Mouse (Mus musculus): Measurements from ENCODE around the gene C130050O18Rik. TPM values are rescaled to one million over a fixed set of nuclear protein-coding genes. Genes with fewer than 3 reads are reported as not detected.

Gene C130050O18Rik
- total RNA-seq (2014; rRNA removed; ENCODE audit: low replicate concordance) = 1.7 and 1.8 TPM in 2 replicates
- polyA plus RNA-seq (2015; fragmentation: Nextera tagmentation; extraction: Ambion mirVana) = 0.23 and 0.31 TPM in 2 replicates

DNA sequence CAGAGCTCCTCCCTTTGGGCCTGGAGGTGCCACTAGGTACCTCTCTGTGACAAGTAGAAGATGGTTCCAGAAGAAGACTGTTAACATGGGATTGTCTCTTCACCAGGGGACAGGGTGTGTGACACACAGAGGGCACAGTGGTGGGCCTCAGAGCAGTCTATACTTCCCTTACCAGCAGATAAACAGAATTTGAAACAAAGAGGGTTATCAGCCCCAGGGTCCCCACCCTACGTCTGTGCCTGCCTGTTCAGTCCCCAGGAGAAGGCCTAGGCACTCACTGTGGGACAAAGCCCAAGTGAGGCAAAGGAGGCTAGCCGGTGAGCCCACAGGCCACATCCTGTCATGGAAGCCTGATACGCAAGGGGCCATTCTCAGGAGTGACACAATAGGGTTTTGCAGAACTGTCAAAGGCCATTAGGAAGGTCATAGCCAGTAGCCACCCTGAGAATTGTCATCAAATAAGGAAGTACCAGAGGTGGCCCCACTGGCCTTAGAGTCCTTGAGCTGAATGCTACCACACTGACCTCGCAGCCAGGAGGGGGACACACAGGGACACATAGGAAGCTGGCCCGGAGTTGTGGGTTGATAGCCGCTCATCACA lies at the start of gene C130050O18Rik:
Gene C130050O18Rik (plus strand): TSS at position 480 of the 601 bp plus-strand sequence.
- 73% methylated on average over 6 of the region's 6 CpGs for WGBS
- H3K4me3 ChIP-seq (ENCODE audit: low read depth, low read length) = no peak within 1 kb of the TSS
- H3K27ac ChIP-seq (ENCODE audit: low read depth) = peak within 1 kb of the TSS; percentile 37; the same call in 1 of the 2 replicates

DNA sequence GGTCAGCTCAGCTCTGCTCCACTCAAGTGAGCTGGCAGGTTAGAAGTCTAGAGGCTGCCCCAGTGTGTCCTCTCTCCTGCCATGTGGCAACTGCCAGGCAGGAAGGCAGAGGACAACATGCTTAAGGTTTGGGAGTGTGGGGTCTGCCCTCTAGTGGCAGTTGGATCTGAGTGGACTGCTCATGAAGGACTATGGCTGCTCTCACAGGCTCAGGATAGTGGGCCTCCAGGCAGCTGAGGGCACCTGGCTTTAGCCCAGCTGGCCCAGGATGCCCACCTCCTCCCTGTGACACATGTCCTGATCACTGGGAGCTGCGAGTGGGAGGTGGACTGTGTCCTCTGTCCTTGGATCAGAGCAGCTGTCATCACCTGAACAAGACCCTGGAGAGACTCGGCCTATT lies 46.4 kb upstream of the C130050O18Rik start:
- Histone ChIP-seq H3K36me3 (replicated peaks; ENCODE audit: control insufficient read depth, insufficient read depth, low read length) (no peaks in the 10 kb centered on the region), H3K9ac (replicated peaks; ENCODE audit: low read depth, low read length) (no peak overlapping the region), H3K9me3 (replicated peaks; ENCODE audit: control insufficient read depth, low read length) (no peaks in the 10 kb centered on the region), H3K4me2 (ENCODE audit: low read depth, low read length) (no peak overlapping the region), H3K27ac (ENCODE audit: low read depth) (no peak overlapping the region), H3K27me3 (ENCODE audit: control insufficient read depth, insufficient read depth, low read length) (no peaks in the 10 kb centered on the region), H3K4me3 (ENCODE audit: low read depth, low read length) (no peak overlapping the region), H3K4me1 (ENCODE audit: control insufficient read depth, insufficient read depth) (no peaks in the 10 kb centered on the region)
- ATAC-seq (ENCODE audit: insufficient read depth, low read depth) (peak; percentile 77), DNase-seq (ENCODE audit: low spot score) (peak; percentile 62)
- WGBS = 34% methylated on average over 2 of the region's 2 CpGs
- TF ChIP-seq EP300 (IDR thresholded peaks at IDR 0.05; ENCODE audit: low read depth) (no peak), CTCF (IDR thresholded peaks at IDR 0.05; ENCODE audit: low read depth) (peak; percentile 73)

More for the DNA sequence above, at the start of gene C130050O18Rik:
- Histone ChIP-seq H3K4me2 (ENCODE audit: low read depth, low read length) (no peak within 1 kb of the TSS), H3K9me3 (replicated peaks; ENCODE audit: control insufficient read depth, low read length) (no peaks in the 10 kb centered on the region), H3K9ac (replicated peaks; ENCODE audit: low read depth, low read length) (no peak within 1 kb of the TSS), H3K4me1 (ENCODE audit: control insufficient read depth, insufficient read depth) (peaks cover 17% of the 10 kb centered on the region), H3K36me3 (replicated peaks; ENCODE audit: control insufficient read depth, insufficient read depth, low read length) (no peaks in the 10 kb centered on the region), H3K27me3 (ENCODE audit: control insufficient read depth, insufficient read depth, low read length) (no peaks in the 10 kb centered on the region)
- ATAC-seq (ENCODE audit: insufficient read depth, low read depth) = no peak
- DNase-seq (ENCODE audit: low spot score) = no peak
- TF ChIP-seq EP300 (IDR thresholded peaks at IDR 0.05; ENCODE audit: low read depth) (no peak), CTCF (IDR thresholded peaks at IDR 0.05; ENCODE audit: low read depth) (no peak)

DNA sequence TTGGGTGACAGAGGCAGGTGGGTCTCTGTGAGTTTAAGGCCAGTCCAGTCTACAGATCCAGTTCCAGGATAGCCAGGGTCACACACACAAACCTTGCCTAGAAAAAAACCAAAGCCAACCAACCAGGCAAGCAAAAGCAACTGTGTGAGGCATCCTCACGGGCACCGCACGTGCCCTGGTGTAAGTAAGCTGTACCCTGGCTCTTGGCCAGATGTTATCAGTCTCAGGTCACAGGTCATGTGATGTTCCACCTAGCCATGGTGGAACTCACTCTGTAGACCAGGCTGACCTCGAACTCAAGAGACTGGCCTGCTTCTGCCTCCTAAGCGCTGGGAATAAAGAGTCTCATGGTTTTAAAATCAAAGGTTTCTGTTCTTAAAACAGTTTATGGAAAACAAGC lies 45.8 kb upstream of the C130050O18Rik start:
- 78% methylated on average over 5 of the region's 5 CpGs for WGBS
- Histone ChIP-seq H3K27me3 (ENCODE audit: control insufficient read depth, insufficient read depth, low read length) (no peaks in the 10 kb centered on the region), H3K4me2 (ENCODE audit: low read depth, low read length) (no peak overlapping the region), H3K9me3 (replicated peaks; ENCODE audit: control insufficient read depth, low read length) (no peaks in the 10 kb centered on the region), H3K4me3 (ENCODE audit: low read depth, low read length) (no peak overlapping the region), H3K36me3 (replicated peaks; ENCODE audit: control insufficient read depth, insufficient read depth, low read length) (no peaks in the 10 kb centered on the region), H3K9ac (replicated peaks; ENCODE audit: low read depth, low read length) (no peak overlapping the region), H3K27ac (ENCODE audit: low read depth) (no peak overlapping the region), H3K4me1 (ENCODE audit: control insufficient read depth, insufficient read depth) (0 out of 2 replicates have a peak, but pooled peaks cover under 1% of the 10 kb centered on the region)
- no peak for DNase-seq (ENCODE audit: low spot score)
- no peak for ATAC-seq (ENCODE audit: insufficient read depth, low read depth)
- TF ChIP-seq CTCF (IDR thresholded peaks at IDR 0.05; ENCODE audit: low read depth) (no peak), EP300 (IDR thresholded peaks at IDR 0.05; ENCODE audit: low read depth) (no peak)

DNA sequence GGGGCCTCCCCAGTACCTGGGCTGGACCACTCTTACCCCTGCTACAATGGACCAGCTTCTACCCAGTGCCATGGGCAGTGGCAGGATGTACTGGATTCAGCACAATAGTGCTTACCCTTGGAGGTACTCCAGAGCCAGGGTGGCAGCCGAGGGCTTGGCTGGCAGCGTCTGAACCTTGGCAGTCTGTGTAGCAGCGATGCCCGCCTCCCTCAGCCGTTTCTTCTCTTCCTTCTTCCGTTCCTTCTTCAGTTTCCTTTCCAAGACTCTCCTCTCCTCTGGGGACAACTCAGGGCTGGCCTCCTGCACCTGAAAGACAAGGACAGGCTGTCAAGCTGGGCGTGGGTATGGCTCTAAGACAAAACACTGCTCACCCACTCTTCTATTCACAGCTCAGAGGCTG lies 41.2 kb upstream of the C130050O18Rik start:
- no peaks in the 10 kb centered on the region for H3K9me3 ChIP-seq (replicated peaks; ENCODE audit: control insufficient read depth, low read length)
- H3K27me3 ChIP-seq (ENCODE audit: control insufficient read depth, insufficient read depth, low read length) = no peaks in the 10 kb centered on the region
- no peak for TF ChIP-seq CTCF (IDR thresholded peaks at IDR 0.05; ENCODE audit: low read depth)
- TF ChIP-seq EP300 (IDR thresholded peaks at IDR 0.05; ENCODE audit: low read depth) = no peak
- DNase-seq (ENCODE audit: low spot score) = no peak
- ATAC-seq (ENCODE audit: insufficient read depth, low read depth) = no peak
- 0 out of 2 replicates have a peak, but pooled peaks cover 6% of the 10 kb centered on the region for H3K4me1 ChIP-seq (ENCODE audit: control insufficient read depth, insufficient read depth)
- no peak overlapping the region for H3K9ac ChIP-seq (replicated peaks; ENCODE audit: low read depth, low read length)
- WGBS = 57% methylated on average over 7 of the region's 7 CpGs
- no peak overlapping the region; the same call in 1 of the 2 replicates for H3K27ac ChIP-seq (ENCODE audit: low read depth)
- no peaks in the 10 kb centered on the region for H3K36me3 ChIP-seq (replicated peaks; ENCODE audit: control insufficient read depth, insufficient read depth, low read length)
- H3K4me2 ChIP-seq (ENCODE audit: low read depth, low read length) = no peak overlapping the region
- no peak overlapping the region for H3K4me3 ChIP-seq (ENCODE audit: low read depth, low read length)

DNA sequence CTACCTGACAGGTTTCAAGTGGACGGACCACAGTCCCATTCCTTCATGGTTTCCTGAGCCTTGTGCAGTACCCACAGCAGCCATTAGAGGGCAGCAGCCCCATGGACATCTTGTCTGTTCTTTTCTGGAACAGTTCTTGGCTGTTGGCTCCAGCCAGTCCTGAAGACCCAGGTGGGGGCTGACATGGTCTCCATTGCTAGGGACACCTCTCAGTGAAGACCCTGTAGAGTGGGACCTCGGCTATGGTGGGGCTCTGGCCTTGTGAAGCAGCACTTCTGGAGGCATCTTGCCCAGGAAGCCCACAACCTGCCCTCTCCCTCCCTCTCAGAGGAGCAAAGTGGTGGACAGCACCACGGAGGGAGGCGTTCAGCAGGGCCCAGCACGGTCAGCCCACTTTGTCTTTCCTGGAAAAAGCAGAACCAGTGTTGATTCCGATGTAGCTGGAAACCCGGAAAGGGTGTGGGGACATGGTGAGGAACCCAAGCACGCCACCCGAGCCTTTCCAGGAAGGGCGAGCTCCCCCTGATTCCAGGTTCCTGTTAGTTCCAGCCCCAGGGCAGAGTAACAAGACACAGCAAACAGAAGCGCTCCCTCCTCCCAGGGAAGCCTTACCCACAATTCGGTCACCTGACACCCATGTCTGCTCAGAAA lies 40.7 kb upstream of the C130050O18Rik start:
- Histone ChIP-seq H3K27ac (ENCODE audit: low read depth) (peak overlapping the region; percentile 70), H3K4me1 (ENCODE audit: control insufficient read depth, insufficient read depth) (0 out of 2 replicates have a peak, but pooled peaks cover 6% of the 10 kb centered on the region), H3K9me3 (replicated peaks; ENCODE audit: control insufficient read depth, low read length) (no peaks in the 10 kb centered on the region), H3K4me2 (ENCODE audit: low read depth, low read length) (no peak overlapping the region), H3K4me3 (ENCODE audit: low read depth, low read length) (no peak overlapping the region), H3K27me3 (ENCODE audit: control insufficient read depth, insufficient read depth, low read length) (no peaks in the 10 kb centered on the region), H3K9ac (replicated peaks; ENCODE audit: low read depth, low read length) (no peak overlapping the region), H3K36me3 (replicated peaks; ENCODE audit: control insufficient read depth, insufficient read depth, low read length) (no peaks in the 10 kb centered on the region)
- ATAC-seq (ENCODE audit: insufficient read depth, low read depth) = peak; percentile 66
- peak; percentile 63 for TF ChIP-seq EP300 (IDR thresholded peaks at IDR 0.05; ENCODE audit: low read depth)
- peak; percentile 99 for TF ChIP-seq CTCF (IDR thresholded peaks at IDR 0.05; ENCODE audit: low read depth)
- 36% methylated on average over 12 of the region's 12 CpGs for WGBS
- DNase-seq (ENCODE audit: low spot score) = peak; percentile 75

All from heart, postnatal 0 days (tissue).